Mouse (Mus musculus) testis, adult 2 months (tissue): Measurements from ENCODE around the gene Fbxo8.

ENCODE experiments used
- CTCF ChIP-seq: fragments of 200-500 bp; IDR thresholded peaks from 2 replicates; pipeline ENCODE4 v1.5.1; 2012; ENCODE audit warnings: low read depth, mild to moderate bottlenecking, inconsistent platforms, low read length, moderate library complexity; ENCODE audit not compliant: control insufficient read depth, insufficient read depth, insufficient replicate concordance
- POLR2A ChIP-seq: fragments of 200-500 bp; IDR thresholded peaks from 2 replicates; pipeline ENCODE4 v1.6.1; 2012; ENCODE audit warnings: low read depth, mild to moderate bottlenecking, inconsistent platforms, low read length, moderate library complexity; ENCODE audit not compliant: control insufficient read depth

GRCm38 (mm10) chr8:56508952-56509479 lies 41.9 kb upstream of the Fbxo8 start:
- no peak for TF ChIP-seq CTCF
- TF ChIP-seq POLR2A, result no peak
